Mouse (Mus musculus) ovary, postnatal 14 days (tissue): ENCODE results near the gene Fam149b.
"Not testable (repeated sequence)": the region's sequence is repeated elsewhere in the genome, so short reads cannot be mapped to it uniquely, and the experiment has no call there.

Experiments
- DNase-seq: peaks from one replicate; pipeline ENCODE4 v3.0.0; 2022; ENCODE audit warnings: low spot score

The Fam149b gene

DNA sequence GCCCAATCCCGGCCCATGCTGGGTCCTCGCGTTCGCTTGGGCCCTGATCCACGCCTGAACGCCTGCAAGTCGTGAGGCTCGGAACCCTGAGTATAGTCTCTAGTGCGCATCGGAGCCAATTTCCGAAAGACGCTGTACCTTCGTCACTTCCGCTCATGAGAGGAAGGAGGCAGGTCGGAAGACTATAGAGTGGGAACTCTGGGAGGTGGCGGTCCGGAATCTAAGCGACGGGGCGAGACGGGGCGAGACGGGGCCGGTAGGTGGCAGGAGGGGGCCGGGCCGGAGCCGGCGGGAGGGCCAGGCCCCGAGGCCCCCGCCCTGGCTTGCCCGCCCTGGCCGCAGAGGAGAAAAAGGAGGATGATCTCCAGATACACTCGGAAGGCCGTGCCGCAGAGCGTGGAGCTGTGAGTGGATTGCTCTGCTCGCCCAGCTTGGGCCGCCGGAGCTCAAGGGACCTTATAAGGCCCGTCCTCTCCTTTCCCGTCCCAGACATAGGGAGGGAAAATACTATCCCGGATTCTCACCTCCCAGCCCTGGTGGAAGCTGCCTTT lies at the start of gene Fam149b, which contains the start of gene Ecd:
Fam149b (plus strand) TSS at position 172 of the 551 bp plus-strand sequence.
Ecd (minus strand) TSS at position 131 of the 551 bp plus-strand sequence.
- DNase-seq, result peak; percentile 92

- DNase-seq, result not testable (repeated sequence)
Measured at GRCm38 (mm10) chr14:20305085-20305484, 42.9 kb upstream of the Fam149b start.

- no peak for DNase-seq
Measured at GRCm38 (mm10) chr14:20315137-20315536, 32.8 kb upstream of the Fam149b start.

DNA sequence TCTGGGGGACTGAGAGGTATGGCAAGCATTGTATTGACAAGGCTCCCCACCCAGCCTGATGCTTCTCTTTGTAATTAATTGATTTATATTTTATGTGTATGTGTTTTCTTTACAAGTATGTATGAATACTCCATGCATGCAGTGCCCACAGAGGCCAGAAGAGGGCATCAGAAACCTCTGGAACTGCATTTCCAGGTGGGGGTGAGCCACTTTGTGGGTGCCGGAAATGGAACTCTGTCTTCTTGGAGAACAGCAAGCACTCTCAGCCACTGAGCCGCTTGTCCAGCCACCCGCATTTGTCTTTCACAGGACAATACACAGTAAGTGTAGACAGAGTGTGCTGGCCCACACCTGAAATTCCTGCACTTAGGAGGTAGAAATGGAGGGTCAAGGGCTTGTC lies 28.5 kb upstream of the Fam149b start:
- no peak for DNase-seq

- DNase-seq, result no peak
Measured at GRCm38 (mm10) chr14:20324196-20324595, 23.8 kb upstream of the Fam149b start.

DNA sequence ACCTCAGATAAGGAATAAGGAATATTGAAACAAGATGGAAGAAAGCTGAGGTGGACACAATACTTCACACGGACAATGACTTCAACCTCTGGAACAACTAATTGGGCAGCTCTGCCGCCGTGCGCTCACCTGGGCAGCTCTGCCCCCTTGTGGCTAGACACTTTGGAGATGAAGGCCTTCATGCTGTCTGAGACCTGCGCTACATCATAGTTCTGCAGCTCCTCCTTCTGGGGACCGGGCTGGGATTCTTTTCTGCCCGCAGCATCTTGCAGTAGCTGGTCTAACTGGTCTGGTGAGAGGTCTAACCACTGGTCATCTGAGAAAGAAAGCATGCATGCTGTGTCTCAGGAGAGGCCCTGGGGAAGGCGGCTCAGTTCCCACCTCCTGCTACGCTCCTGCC lies 19.5 kb upstream of the Fam149b start:
- DNase-seq, result no peak

GRCm38 (mm10) chr14:20331316-20331715 lies 16.6 kb upstream of the Fam149b start:
- no peak for DNase-seq

GRCm38 (mm10) chr14:20339415-20339814 lies 8.5 kb upstream of the Fam149b start:
- no peak for DNase-seq

- DNase-seq, result no peak
Measured at GRCm38 (mm10) chr14:20340149-20340548, 7.8 kb upstream of the Fam149b start.

GRCm38 (mm10) chr14:20340866-20341265 lies 7.1 kb upstream of the Fam149b start:
- DNase-seq, result no peak

GRCm38 (mm10) chr14:20345885-20346284 lies 2.1 kb upstream of the Fam149b start:
- no peak for DNase-seq

- DNase-seq, result no peak
Measured at GRCm38 (mm10) chr14:20347441-20347990, 446 bp upstream of the Fam149b start.

- DNase-seq, result no peak
Measured at GRCm38 (mm10) chr14:20363230-20363629, 15.3 kb downstream of the Fam149b start.

DNA sequence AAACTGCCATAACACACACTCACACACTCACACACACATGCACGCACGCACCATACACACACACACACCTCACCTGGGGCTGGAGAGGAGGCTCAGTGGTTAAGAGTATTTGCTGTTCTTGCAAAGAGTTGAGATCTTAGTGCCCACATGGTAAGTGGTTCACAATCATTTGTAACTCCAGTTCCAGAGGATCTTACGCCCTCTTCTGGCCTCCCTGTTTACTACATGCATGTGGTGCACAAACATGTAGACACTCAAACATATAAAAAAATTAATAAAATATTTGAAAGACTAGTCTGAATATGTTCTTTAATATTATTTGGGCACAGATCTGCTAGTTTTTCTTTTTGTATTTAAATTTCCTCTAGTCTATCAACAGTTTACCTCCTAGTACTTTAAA lies 20.3 kb downstream of the Fam149b start:
- DNase-seq, result no peak

DNA sequence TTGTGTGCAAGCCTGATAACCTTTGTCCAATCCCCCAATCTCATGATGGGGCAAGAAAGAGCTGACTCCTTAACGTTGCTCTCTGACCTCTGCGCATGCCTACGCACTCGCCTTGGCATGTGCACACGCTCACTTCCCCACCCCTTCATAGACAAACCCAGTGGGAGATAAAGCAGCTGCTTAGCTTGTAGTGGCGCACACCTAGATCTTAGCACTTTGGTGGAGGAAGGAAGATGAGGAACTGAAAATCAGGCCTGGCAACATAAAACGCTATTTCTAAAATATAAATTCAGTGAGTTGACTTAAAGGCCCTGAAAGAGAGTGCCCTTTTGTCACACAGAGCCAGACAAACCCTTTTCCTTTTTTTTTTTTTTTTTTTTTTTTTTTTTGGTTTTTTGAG lies 22.8 kb downstream of the Fam149b start:
- no peak for DNase-seq

DNA sequence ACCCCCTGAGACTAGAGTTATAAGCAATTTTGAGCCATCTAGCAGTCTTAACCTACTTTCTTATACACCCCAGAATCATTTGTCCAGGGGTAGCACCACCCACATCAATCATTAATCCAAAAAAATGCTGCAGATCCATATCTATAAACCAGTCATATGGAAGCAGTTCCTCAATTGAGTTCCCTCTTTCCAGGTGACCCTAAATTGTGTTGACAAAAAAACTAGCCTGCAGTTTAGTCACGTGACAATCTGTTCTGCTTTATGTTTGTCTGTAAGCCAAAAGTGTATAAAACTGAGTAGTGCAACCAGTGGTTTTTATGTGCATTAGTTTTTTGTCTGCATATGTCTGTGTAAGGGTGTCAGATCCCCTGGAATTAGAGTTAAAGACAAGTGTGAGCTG lies 23.9 kb downstream of the Fam149b start:
- DNase-seq, result no peak

- DNase-seq, result no peak
Measured at GRCm38 (mm10) chr14:20377112-20377521, 29.2 kb downstream of the Fam149b start.

DNA sequence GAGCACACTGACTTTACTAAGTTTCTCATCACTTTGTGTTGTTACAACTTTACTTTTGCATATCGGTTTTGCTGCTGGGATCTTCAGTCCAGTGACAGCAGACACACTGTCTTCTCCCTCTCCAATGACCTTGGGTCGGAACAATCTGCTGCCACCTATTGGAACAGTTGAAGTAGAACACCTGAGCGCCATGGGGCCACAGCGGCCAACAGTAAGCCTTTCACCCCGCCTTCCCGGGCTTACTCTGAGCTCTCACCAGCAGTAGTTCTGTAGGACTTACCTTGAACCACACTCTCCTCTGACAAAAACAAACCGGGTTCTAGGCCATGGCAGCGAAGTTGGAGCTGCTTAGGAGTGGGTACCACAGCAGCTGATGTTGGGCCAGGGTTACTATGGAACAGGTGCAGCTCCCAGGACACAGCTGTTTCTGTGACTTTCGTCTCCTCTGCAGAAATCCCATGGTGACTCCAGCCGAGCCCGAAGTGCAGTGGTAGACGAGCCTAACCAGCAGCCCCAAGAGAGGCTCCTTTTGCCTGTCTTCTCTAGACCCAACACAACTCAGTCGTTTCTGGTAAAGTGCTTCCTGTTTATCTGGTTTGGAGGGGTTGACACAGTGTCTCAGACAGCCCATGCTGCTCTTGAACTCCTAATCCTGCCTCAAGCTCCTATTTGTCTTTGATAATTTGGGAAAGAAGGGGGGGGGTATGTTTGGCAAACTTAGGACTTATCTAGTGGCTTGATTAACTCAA lies 30.5 kb downstream of the Fam149b start:
- DNase-seq, result peak; percentile 26

DNA sequence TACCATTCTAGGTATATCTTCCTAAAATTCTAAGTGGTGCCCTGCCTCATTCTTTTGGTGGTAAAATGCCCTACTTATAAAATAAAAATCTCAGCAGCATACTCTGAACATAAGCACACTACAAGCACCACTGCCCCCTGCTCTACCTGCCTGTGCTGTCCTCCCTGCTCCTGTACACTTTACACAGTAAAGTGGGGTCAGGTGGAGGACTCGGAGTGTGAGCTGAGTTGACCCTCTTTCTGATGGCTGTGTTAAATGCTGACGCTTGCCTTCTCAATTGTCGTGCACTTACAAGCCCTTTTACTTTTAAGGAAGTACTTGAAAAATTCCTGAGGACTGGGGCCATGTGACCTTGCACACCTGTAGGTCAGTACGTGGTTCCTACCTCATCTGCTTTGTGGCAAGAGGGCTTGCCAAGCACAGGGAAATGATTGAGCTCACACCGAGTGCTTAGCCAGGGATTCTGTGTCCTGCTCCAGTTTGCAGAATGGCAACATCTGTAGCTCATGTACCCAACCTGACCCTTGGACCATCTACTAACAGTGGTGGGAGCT lies 31.2 kb downstream of the Fam149b start:
- no peak for DNase-seq

DNA sequence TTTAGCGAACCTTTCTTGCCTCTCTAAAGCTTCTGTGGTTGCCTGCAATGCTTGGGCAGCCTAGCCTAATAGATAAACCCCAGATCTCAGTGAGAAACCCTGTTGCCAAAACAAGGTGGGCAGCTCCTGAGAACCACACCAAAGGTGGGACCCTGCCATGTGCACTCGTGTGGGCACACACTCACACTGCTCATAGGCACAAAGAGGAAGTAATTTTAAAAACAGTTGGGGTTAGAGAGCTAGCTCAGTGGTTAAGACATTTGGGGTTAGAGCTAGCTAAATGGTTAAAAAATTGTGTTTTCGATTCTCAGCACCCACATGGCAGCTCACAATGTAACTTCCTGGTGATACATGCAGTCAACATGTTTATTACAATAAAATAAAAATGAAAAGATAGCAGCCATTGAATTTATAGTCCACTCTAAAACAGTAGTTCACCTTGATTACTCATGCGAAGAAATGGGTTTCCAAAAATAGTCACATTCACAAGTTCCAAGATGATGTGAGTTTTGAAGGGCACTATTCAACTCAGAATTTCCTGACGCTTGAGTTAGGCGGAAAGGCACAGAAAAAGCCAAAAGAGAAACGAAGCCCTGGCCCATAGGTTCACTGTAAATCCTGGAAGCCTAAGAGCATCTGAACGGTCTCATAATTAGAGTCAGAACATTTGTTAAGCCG lies 31.9 kb downstream of the Fam149b start:
- no peak for DNase-seq

- peak; percentile 93 for DNase-seq
Measured at GRCm38 (mm10) chr14:20388441-20389129, 40.6 kb downstream of the Fam149b start, which contains the start of gene Dnajc9. TSS of gene Dnajc9 (minus strand) at chr14:20388910.
